Mouse (Mus musculus) intestine, embryonic 16.5 days (tissue): Measurements from ENCODE around the gene Socs5. TPM values are rescaled to one million over a fixed set of nuclear protein-coding genes. Genes with fewer than 3 reads are reported as not detected.

Experiments used
- ATAC-seq: fragments of 200-750 bp; cut with Nextera tagmentation; 2 replicates; pipeline ENCODE4 v1.8.0; 2017; ENCODE audit warnings: moderate TSS enrichment, moderate library complexity
- H3K27ac ChIP-seq: fragments of 300-500 bp; sonication (generic); 2 replicates; pipeline ENCODE4 v1.5.1; 2014; ENCODE audit warnings: mild to moderate bottlenecking, low read length
- H3K27me3 ChIP-seq: fragments of 300-500 bp; sonication (generic); replicated peaks from 2 replicates; pipeline ENCODE4 v1.6.1; 2014; ENCODE audit warnings: low read length, control low read depth, mixed read lengths; ENCODE audit not compliant: control insufficient read depth, insufficient read depth
- H3K36me3 ChIP-seq: fragments of 300-500 bp; sonication (generic); 2 replicates; pipeline ENCODE4 v1.6.1; 2014; ENCODE audit warnings: low read length, control low read depth; ENCODE audit not compliant: control insufficient read depth, insufficient read depth
- H3K4me1 ChIP-seq: fragments of 300-500 bp; sonication (generic); 2 replicates; pipeline ENCODE4 v1.6.1; 2014; ENCODE audit warnings: low read length, control low read depth, mixed read lengths; ENCODE audit not compliant: control insufficient read depth, insufficient read depth
- H3K4me2 ChIP-seq: fragments of 300-500 bp; sonication (generic); 2 replicates; pipeline ENCODE4 v1.6.1; 2014; ENCODE audit warnings: low read depth, low read length, control low read depth
- H3K4me3 ChIP-seq: fragments of 300-500 bp; sonication (generic); 2 replicates; pipeline ENCODE4 v1.5.1; 2014; ENCODE audit warnings: mild to moderate bottlenecking, low read length
- H3K9ac ChIP-seq: fragments of 300-500 bp; sonication (generic); 2 replicates; pipeline ENCODE4 v1.6.1; 2014; ENCODE audit warnings: low read depth, low read length
- H3K9me3 ChIP-seq: fragments of 300-500 bp; sonication (generic); 2 replicates; pipeline ENCODE4 v1.6.1; 2016; ENCODE audit warnings: low read length, control low read depth; ENCODE audit not compliant: control insufficient read depth
- WGBS: fragments of 180-500 bp; shearing (Covaris S2); extraction: QIAGEN DNeasy Blood & Tissue Kit; methylation state at CpG from one replicate; pipeline ENCODE4 v1.1.7; 2014; 5-methylcytosine and 5-hydroxymethylcytosine counted together
- microRNA-seq: library from miRNA; unstranded; fragments of <30 nt; microRNA quantifications from one replicate; pipeline ENCODE4, GENCODE M21; 2016
- polyA plus RNA-seq: library from polyadenylated mRNA; unstranded; fragments of >200 nt; fragmentation: Nextera tagmentation; extraction: Ambion mirVana; gene quantifications from 2 replicates; pipeline ENCODE4 v1.2.1, GENCODE M21; 2015

The Socs5 gene
- polyA plus RNA-seq, 1 experiment from 2014 or later = 5.3 TPM

DNA sequence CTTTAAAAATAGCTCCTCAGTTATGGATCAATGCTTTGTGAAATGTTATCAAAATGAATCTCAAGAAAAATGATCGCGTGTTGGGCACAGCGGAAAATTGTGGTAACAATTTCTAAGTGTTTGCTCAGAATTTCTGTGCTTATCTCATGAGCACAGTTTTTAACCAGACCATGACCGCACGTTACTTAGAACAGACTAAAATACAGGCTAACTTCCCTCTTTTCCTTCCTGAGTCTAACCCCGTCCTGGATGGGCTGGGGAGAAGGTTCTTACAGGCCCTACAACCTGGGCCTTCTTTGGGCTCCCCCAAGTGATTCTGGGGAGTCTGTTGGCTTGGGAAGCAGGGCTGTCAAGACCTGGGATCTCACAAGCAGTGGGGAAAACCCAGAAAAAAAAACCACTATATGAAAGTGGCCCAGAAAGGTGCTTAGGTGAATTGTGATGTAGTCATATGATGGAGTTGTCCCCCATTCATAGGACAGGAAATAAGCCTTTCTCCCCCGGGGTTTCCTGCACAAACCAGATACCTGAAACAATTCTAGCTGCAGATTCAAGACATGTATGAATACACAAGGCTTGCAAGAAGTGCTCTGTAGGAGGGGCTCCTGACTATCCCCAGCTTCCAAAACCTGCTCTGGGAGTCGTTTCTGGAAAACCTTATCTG, 74.3 kb downstream of the Socs5 start:
- Histone ChIP-seq H3K9me3 (no peaks in the 10 kb centered on the region), H3K4me1 (no peaks in the 10 kb centered on the region; the same call in 1 of the 2 replicates), H3K36me3 (no peaks in the 10 kb centered on the region), H3K4me2 (no peak overlapping the region), H3K27ac (no peak overlapping the region), H3K4me3 (no peak overlapping the region), H3K9ac (no peak overlapping the region), H3K27me3 (no peaks in the 10 kb centered on the region)
- WGBS = 80% methylated on average over 8 of the region's 8 CpGs
- ATAC-seq = no peak

DNA sequence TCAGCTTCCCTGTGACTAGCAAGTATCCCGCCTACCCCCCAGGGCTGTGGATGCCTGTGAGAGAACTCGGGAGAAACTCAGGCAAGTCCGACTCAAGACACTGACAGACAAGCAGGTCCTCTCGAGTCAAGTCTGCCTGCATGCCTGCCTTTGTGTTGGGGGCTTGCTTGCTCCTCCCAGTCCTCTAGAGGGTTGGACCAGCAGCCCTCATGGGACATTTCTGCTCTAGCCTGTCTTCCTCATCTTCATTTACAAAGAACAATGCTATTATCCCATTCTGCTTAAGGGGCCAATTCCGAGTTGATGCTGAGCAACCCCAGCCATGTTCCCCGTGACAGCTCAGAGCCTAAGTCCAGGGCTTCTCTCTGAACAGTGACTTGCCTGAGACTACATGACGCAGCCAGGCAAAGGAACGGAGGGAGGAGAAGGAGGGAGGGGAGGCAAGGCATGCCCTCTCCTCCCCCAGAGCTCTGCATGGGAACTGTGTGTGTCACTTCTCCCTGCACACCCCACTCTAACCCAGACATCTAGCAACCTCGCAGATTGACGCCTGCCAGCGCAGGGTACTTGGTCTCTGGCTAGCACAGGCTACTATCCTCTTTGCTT, 78.1 kb downstream of the Socs5 start:
- no peak overlapping the region for H3K27ac ChIP-seq
- H3K4me1 ChIP-seq = no peaks in the 10 kb centered on the region; the same call in 1 of the 2 replicates
- H3K4me2 ChIP-seq = no peak overlapping the region
- H3K36me3 ChIP-seq = no peaks in the 10 kb centered on the region
- WGBS = 52% methylated on average over 11 of the region's 11 CpGs
- no peaks in the 10 kb centered on the region for H3K9me3 ChIP-seq
- no peaks in the 10 kb centered on the region for H3K27me3 ChIP-seq
- no peak for ATAC-seq
- H3K4me3 ChIP-seq = no peak overlapping the region
- H3K9ac ChIP-seq = no peak overlapping the region

DNA sequence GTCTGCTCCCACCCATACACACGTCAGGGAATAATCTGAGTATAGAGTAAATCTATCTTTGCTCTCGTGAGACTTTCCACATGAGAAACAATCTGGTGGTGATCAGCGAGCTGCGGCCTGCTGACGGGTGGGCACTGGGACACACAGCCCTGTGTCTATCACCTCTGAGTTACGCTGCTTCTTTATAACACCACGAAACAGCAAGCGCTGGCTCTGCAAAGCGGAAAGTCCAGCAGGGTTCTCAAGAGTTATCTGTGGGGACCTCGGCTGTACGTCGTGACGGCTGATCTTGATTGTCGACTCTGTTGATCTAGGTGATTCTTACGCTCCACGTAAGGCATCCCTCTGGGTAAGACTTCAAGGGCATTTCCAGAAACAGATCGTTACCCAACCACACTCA, 79.5 kb downstream of the Socs5 start:
- Histone ChIP-seq H3K27me3 (no peaks in the 10 kb centered on the region), H3K36me3 (no peaks in the 10 kb centered on the region), H3K4me1 (no peaks in the 10 kb centered on the region; the same call in 1 of the 2 replicates), H3K9me3 (no peaks in the 10 kb centered on the region), H3K9ac (no peak overlapping the region), H3K4me2 (no peak overlapping the region), H3K27ac (no peak overlapping the region), H3K4me3 (no peak overlapping the region)
- ATAC-seq = no peak
- WGBS = 67% methylated on average over 17 of the region's 17 CpGs

Small RNA genes within 50 kb of the gene (microRNA-seq; reads per million reads assigned to microRNA genes)
- not detected for gene Gm22346

Other genes with a start within 250 kb of the Socs5 start
- gene Tmem247, start 190.3 kb upstream of the Socs5 start, polyA plus RNA-seq = not detected in 2 replicates
- gene Atp6v1e2, start 159.8 kb upstream of the Socs5 start, polyA plus RNA-seq = 0.13 TPM in 1 of 2 replicates, not detected in the other
- gene Rhoq, start 144.6 kb upstream of the Socs5 start, polyA plus RNA-seq = 5.4 and 7.3 TPM in 2 replicates
- 51.4 and 56.1 TPM in 2 replicates for gene Pigf, start 82.3 kb upstream of the Socs5 start, polyA plus RNA-seq
- 129 and 132 TPM in 2 replicates for gene Cript, start 82.1 kb upstream of the Socs5 start, polyA plus RNA-seq
- gene Mcfd2, start 158.3 kb downstream of the Socs5 start, polyA plus RNA-seq = 150 and 184 TPM in 2 replicates
- gene Ttc7, start 175.2 kb downstream of the Socs5 start, polyA plus RNA-seq = 21.7 and 27.1 TPM in 2 replicates